Mouse (Mus musculus): ENCODE results near the gene Clcn6.

- no peak for TF ChIP-seq POLR2A (IDR thresholded peaks at IDR 0.05; ENCODE audit: extremely low read depth, insufficient read depth, low read length)
- no peak for TF ChIP-seq CTCF (IDR thresholded peaks at IDR 0.05; ENCODE audit: extremely low read depth, insufficient read depth, low read length)
Measured at GRCm38 (mm10) chr4:148084261-148084714, 45.7 kb upstream of the Clcn6 start.

Data from cortical plate, adult 2 months (tissue).